Mouse (Mus musculus): Measurements from ENCODE around the gene Kcnk3.

The Kcnk3 gene

GRCm38 (mm10) chr5:30647396-30647795, 59.4 kb downstream of the Kcnk3 start:
- DNase-seq: no peak

- DNase-seq: peak; percentile 93
Measured at GRCm38 (mm10) chr5:30647815-30648560, 60.0 kb downstream of the Kcnk3 start, which contains the start of gene Slc35f6. TSS of gene Slc35f6 (plus strand) at chr5:30647933.

GRCm38 (mm10) chr5:30649558-30649957, 61.6 kb downstream of the Kcnk3 start:
- DNase-seq: no peak

- DNase-seq: peak; percentile 81
Measured at GRCm38 (mm10) chr5:30650756-30651155, 62.8 kb downstream of the Kcnk3 start.

GRCm38 (mm10) chr5:30651554-30651953, 63.6 kb downstream of the Kcnk3 start:
- no peak for DNase-seq

GRCm38 (mm10) chr5:30653246-30653645, 65.3 kb downstream of the Kcnk3 start:
- DNase-seq: no peak

- no peak for DNase-seq
Measured at GRCm38 (mm10) chr5:30655042-30655441, 67.1 kb downstream of the Kcnk3 start.

- DNase-seq: no peak
Measured at GRCm38 (mm10) chr5:30655526-30656195, 67.7 kb downstream of the Kcnk3 start.

GRCm38 (mm10) chr5:30659042-30659441, 71.1 kb downstream of the Kcnk3 start:
- no peak for DNase-seq

- no peak for DNase-seq
Measured at GRCm38 (mm10) chr5:30660278-30660677, 72.3 kb downstream of the Kcnk3 start.

GRCm38 (mm10) chr5:30660813-30661212, 72.8 kb downstream of the Kcnk3 start:
- DNase-seq: no peak

- DNase-seq: no peak
Measured at GRCm38 (mm10) chr5:30665360-30665759, 77.4 kb downstream of the Kcnk3 start.

GRCm38 (mm10) chr5:30665968-30666367, 78.0 kb downstream of the Kcnk3 start:
- DNase-seq: peak; percentile 74

- peak; percentile 97 for DNase-seq
Measured at GRCm38 (mm10) chr5:30666391-30667195, 78.6 kb downstream of the Kcnk3 start, which contains the start of gene Cenpa. TSS of gene Cenpa (plus strand) at chr5:30666777.

GRCm38 (mm10) chr5:30667215-30667614, 79.2 kb downstream of the Kcnk3 start:
- DNase-seq: no peak

- DNase-seq: no peak
Measured at GRCm38 (mm10) chr5:30667686-30668085, 79.7 kb downstream of the Kcnk3 start.

GRCm38 (mm10) chr5:30668637-30669495, 80.9 kb downstream of the Kcnk3 start:
- DNase-seq: no peak

GRCm38 (mm10) chr5:30669496-30669830, 81.5 kb downstream of the Kcnk3 start:
- no peak for DNase-seq

- no peak for DNase-seq
Measured at GRCm38 (mm10) chr5:30670091-30670490, 82.1 kb downstream of the Kcnk3 start.

- DNase-seq: no peak
Measured at GRCm38 (mm10) chr5:30674001-30674400, 86.0 kb downstream of the Kcnk3 start.

All from layer of hippocampus, adult 9-11 months (tissue).